Comparison of ENCODE assay signal across 26 mouse cellular contexts in the genomic region with DNA sequence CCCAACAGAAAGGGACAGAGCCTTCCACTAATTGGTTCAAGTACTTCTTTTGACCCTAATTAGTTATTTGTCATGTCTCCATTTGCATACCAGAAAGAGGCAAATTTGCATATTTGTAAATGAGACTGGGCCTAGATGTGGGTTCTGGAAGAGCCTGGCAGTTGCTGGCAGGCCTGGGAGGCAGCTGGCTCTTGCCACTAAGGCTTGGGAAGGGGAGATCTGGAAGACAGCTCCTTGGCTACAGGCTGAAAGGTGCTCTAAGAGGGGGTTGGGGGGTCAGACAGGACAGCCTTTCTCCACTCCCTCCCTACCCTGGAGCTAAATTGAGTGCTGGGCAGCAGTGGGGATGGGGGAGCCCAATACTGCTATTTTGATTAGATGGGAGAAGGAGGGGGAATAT. TPM values are rescaled to one million over a fixed set of nuclear protein-coding genes. Genes with fewer than 3 reads are reported as not detected.
DNase-seq lines count a peak whose midpoint lies in the region; ATAC-seq and TF ChIP-seq lines count a peak whose summit lies in the region.
"Had no signal": no experiment of that assay in that cellular context is flagged by ENCODE, and none has a peak within 500 bp of the region (broad histone marks: within the 10 kb centered on the region; RNA-seq: fewer than 3 reads in every experiment).

No protein-coding gene starts in this region.

- no peak for ATAC-seq in forebrain, embryonic 11.5 days (replicated peaks; ENCODE audit: low FRiP score)
- ATAC-seq in hindbrain, postnatal 0 days = no peak
- ATAC-seq in hindbrain, embryonic 12.5 days (ENCODE audit: low FRiP score) = no peak
- ATAC-seq in forebrain, postnatal 0 days = peak; percentile 30; the same call in 1 of the 2 replicates
- ATAC-seq: CD4-positive, CD25-positive, alpha-beta regulatory T cell, adult 4 months had no signal

- H3K4me2 ChIP-seq in forebrain, embryonic 11.5 days (ENCODE audit: low read depth, low read length, severe bottlenecking) = no peak overlapping the region
- no peak overlapping the region for H3K4me2 ChIP-seq in hindbrain, postnatal 0 days (ENCODE audit: low read depth, low read length)
- H3K4me2 ChIP-seq in hindbrain, embryonic 12.5 days (replicated peaks) = no peak overlapping the region
- H3K4me2 ChIP-seq in forebrain, postnatal 0 days (ENCODE audit: low read depth) = no peak overlapping the region
- H3K4me2 ChIP-seq: embryonic facial prominence, embryonic 13.5 days had no signal

- no peaks in the 10 kb centered on the region for H3K9me3 ChIP-seq in forebrain, embryonic 10.5 days
- H3K9me3 ChIP-seq in forebrain, embryonic 11.5 days (ENCODE audit: control insufficient read depth, low read length) = no peaks in the 10 kb centered on the region
- no peaks in the 10 kb centered on the region for H3K9me3 ChIP-seq in hindbrain, postnatal 0 days (ENCODE audit: low read length)
- H3K9me3 ChIP-seq in hindbrain, embryonic 12.5 days (replicated peaks) = no peaks in the 10 kb centered on the region
- H3K9me3 ChIP-seq in forebrain, postnatal 0 days (ENCODE audit: low read length) = no peaks in the 10 kb centered on the region
- H3K9me3 ChIP-seq: embryonic facial prominence, embryonic 13.5 days; G1E; heart, embryonic 10.5 days had no signal

- no peak for TF ChIP-seq CTCF in hindbrain, postnatal 0 days (IDR thresholded peaks at IDR 0.05; ENCODE audit: low read depth)
- no peak for TF ChIP-seq CTCF in forebrain, postnatal 0 days (IDR thresholded peaks at IDR 0.05; ENCODE audit: low read depth)

- H3K27ac ChIP-seq in forebrain, embryonic 10.5 days = 0 out of 2 replicates have a peak overlapping the region, but pooled peaks have one; percentile 17
- no peak overlapping the region for H3K27ac ChIP-seq in forebrain, embryonic 11.5 days (ENCODE audit: low read depth, low read length)
- no peak overlapping the region for H3K27ac ChIP-seq in hindbrain, postnatal 0 days
- no peak overlapping the region for H3K27ac ChIP-seq in hindbrain, embryonic 12.5 days
- peak overlapping the region; percentile 84 for H3K27ac ChIP-seq in forebrain, postnatal 0 days (ENCODE audit: low read depth, low read length)
- H3K27ac ChIP-seq: embryonic facial prominence, embryonic 13.5 days; heart, embryonic 10.5 days had no signal

- peaks cover 19% of the 10 kb centered on the region for H3K4me1 ChIP-seq in forebrain, embryonic 10.5 days
- H3K4me1 ChIP-seq in forebrain, embryonic 11.5 days (replicated peaks; ENCODE audit: control insufficient read depth, insufficient read depth, low read length) = peaks cover 11% of the 10 kb centered on the region; the same call in 1 of the 2 replicates
- 0 out of 2 replicates have a peak, but pooled peaks cover 3% of the 10 kb centered on the region for H3K4me1 ChIP-seq in hindbrain, postnatal 0 days (ENCODE audit: insufficient read depth, low read length)
- H3K4me1 ChIP-seq in hindbrain, embryonic 12.5 days = peaks cover 21% of the 10 kb centered on the region
- peaks cover 32% of the 10 kb centered on the region for H3K4me1 ChIP-seq in forebrain, postnatal 0 days (ENCODE audit: insufficient read depth)
- H3K4me1 ChIP-seq: heart, embryonic 10.5 days had no signal

- no peak overlapping the region for H3K9ac ChIP-seq in forebrain, embryonic 11.5 days (ENCODE audit: low read length)
- no peak overlapping the region for H3K9ac ChIP-seq in hindbrain, postnatal 0 days (replicated peaks; ENCODE audit: low read length)
- no peak overlapping the region for H3K9ac ChIP-seq in hindbrain, embryonic 12.5 days
- H3K9ac ChIP-seq in forebrain, postnatal 0 days = 0 out of 2 replicates have a peak overlapping the region, but pooled peaks have one; percentile 18
- H3K9ac ChIP-seq: embryonic facial prominence, embryonic 13.5 days had no signal

- DNase-seq in forebrain, embryonic 10.5 days (ENCODE audit: extremely low spot score, low spot score) = no peak
- no peak for DNase-seq in forebrain, embryonic 11.5 days (ENCODE audit: low spot score)
- peak; percentile 42 for DNase-seq in hindbrain, postnatal 0 days (ENCODE audit: low spot score)
- peak; percentile 32 for DNase-seq in retina, postnatal 1 day
- no peak for DNase-seq in retina, embryonic 14.5 days (ENCODE audit: low spot score)
- peak; percentile 66 for DNase-seq in forebrain, postnatal 0 days
- DNase-seq in adrenal gland, adult 2 months = no peak
- DNase-seq: adrenal gland, postnatal 10 days; B cell, adult 2 months; cerebellum, adult 11-12 months; cerebellum, adult 9-10 months; cerebellum, postnatal 25 days; gastrocnemius, postnatal 10 days; heart, adult 18-20 months; heart, postnatal 10 days; kidney, adult 11 months had no signal

- H3K4me3 ChIP-seq in forebrain, embryonic 10.5 days = no peak overlapping the region
- no peak overlapping the region for H3K4me3 ChIP-seq in forebrain, embryonic 11.5 days (ENCODE audit: low read depth, low read length)
- H3K4me3 ChIP-seq in hindbrain, postnatal 0 days (ENCODE audit: low read length) = no peak overlapping the region
- no peak overlapping the region for H3K4me3 ChIP-seq in hindbrain, embryonic 12.5 days
- H3K4me3 ChIP-seq in forebrain, postnatal 0 days (ENCODE audit: low read depth, low read length) = no peak overlapping the region
- H3K4me3 ChIP-seq: embryonic facial prominence, embryonic 13.5 days; heart, embryonic 10.5 days had no signal

- no peaks in the 10 kb centered on the region for H3K36me3 ChIP-seq in forebrain, embryonic 10.5 days (replicated peaks)
- no peaks in the 10 kb centered on the region for H3K36me3 ChIP-seq in forebrain, embryonic 11.5 days (ENCODE audit: control insufficient read depth, insufficient read depth, low read length)
- H3K36me3 ChIP-seq in hindbrain, postnatal 0 days (ENCODE audit: insufficient read depth, low read length) = no peaks in the 10 kb centered on the region
- H3K36me3 ChIP-seq in hindbrain, embryonic 12.5 days = no peaks in the 10 kb centered on the region
- no peaks in the 10 kb centered on the region for H3K36me3 ChIP-seq in forebrain, postnatal 0 days (ENCODE audit: insufficient read depth)
- H3K36me3 ChIP-seq: embryonic facial prominence, embryonic 13.5 days; G1E; heart, embryonic 10.5 days had no signal

- peaks cover 46% of the 10 kb centered on the region for H3K27me3 ChIP-seq in forebrain, embryonic 10.5 days (ENCODE audit: poor library complexity, severe bottlenecking)
- no peaks in the 10 kb centered on the region; the same call in 1 of the 2 replicates for H3K27me3 ChIP-seq in forebrain, embryonic 11.5 days (ENCODE audit: control insufficient read depth, insufficient read depth, low read length)
- H3K27me3 ChIP-seq in hindbrain, postnatal 0 days (ENCODE audit: insufficient read depth, low read length) = 0 out of 2 replicates have a peak, but pooled peaks cover 8% of the 10 kb centered on the region
- 0 out of 2 replicates have a peak, but pooled peaks cover 9% of the 10 kb centered on the region for H3K27me3 ChIP-seq in hindbrain, embryonic 12.5 days
- no peaks in the 10 kb centered on the region for H3K27me3 ChIP-seq in forebrain, postnatal 0 days (ENCODE audit: insufficient read depth, low read length)

RNA-seq across cellular contexts. Expression of a gene that starts 17.4 kb away (rescaled TPM):
- 0.31 and 0.61 TPM in 2 replicates for polyA plus RNA-seq in forebrain, embryonic 10.5 days (2016; fragmentation: Nextera tagmentation; extraction: Ambion mirVana)
- polyA plus RNA-seq in forebrain, embryonic 11.5 days (2014; fragmentation: Nextera tagmentation; extraction: Ambion mirVana) = 0.67 TPM in 1 of 2 replicates, not detected in the other
- 0.26 TPM in 1 of 2 replicates, not detected in the other for total RNA-seq in hindbrain, postnatal 0 days (2014; rRNA removed)
- 0.23 TPM in 1 of 2 replicates, not detected in the other for polyA plus RNA-seq in hindbrain, postnatal 0 days (2015; fragmentation: Nextera tagmentation; extraction: Ambion mirVana)
- 0.75 and 1.0 TPM in 2 replicates for polyA plus RNA-seq in hindbrain, embryonic 12.5 days (2016; fragmentation: Nextera tagmentation; extraction: Ambion mirVana)
- total RNA-seq in forebrain, postnatal 0 days (2014; rRNA removed) = 0.23 TPM in 1 of 2 replicates, not detected in the other
- polyA plus RNA-seq in forebrain, postnatal 0 days (2015; fragmentation: Nextera tagmentation; extraction: Ambion mirVana) = 0.18 TPM in 1 of 2 replicates, not detected in the other
- not detected for total RNA-seq in adrenal gland, adult 2 months (2021)
- polyA plus RNA-seq in adrenal gland, adult 2 months (2012; rRNA removed) = not detected in 2 replicates
- total RNA-seq: adrenal gland, postnatal 10 days; adrenal gland, postnatal 4 days; gastrocnemius, postnatal 10 days; gastrocnemius, postnatal 4 days; heart, adult 18-20 months; heart, postnatal 10 days; hematopoietic stem cell, adult 5-6 weeks had no signal
- polyA plus RNA-seq: CD4-positive, CD25-positive, alpha-beta regulatory T cell, adult 4 months; embryonic facial prominence, embryonic 13.5 days; G1E; heart, embryonic 14.5 days; intestine, embryonic 14.5 days had no signal

Comparison
In these comparisons a context has a peak if more than half of its experiments do, and no peak if none do; other contexts are left out.
1. DNase-seq: peak in hindbrain, postnatal 0 days (single experiment), retina, postnatal 1 day (single experiment) and forebrain, postnatal 0 days (single experiment); none in forebrain, embryonic 10.5 days (single experiment), forebrain, embryonic 11.5 days (single experiment), retina, embryonic 14.5 days (single experiment) and adrenal gland, adult 2 months (single experiment).
2. H3K27ac ChIP-seq: peak in forebrain, embryonic 10.5 days (single experiment) and forebrain, postnatal 0 days (single experiment); none in forebrain, embryonic 11.5 days (single experiment), hindbrain, postnatal 0 days (single experiment) and hindbrain, embryonic 12.5 days (single experiment).